Mouse (Mus musculus): Measurements from ENCODE around the gene Pla2g1b. TPM values are rescaled to one million over a fixed set of nuclear protein-coding genes. Genes with fewer than 3 reads are reported as not detected.

The Pla2g1b gene
- polyA plus RNA-seq, 1 experiment, result not detected

- Histone ChIP-seq H3K4me3 (no peak overlapping the region), H3K27me3 (ENCODE audit: control insufficient read depth, insufficient read depth, insufficient read length) (no peaks in the 10 kb centered on the region), H3ac (ENCODE audit: control insufficient read depth, insufficient read length) (no peak overlapping the region), H3K4me2 (ENCODE audit: low read depth) (no peak overlapping the region), H3K79me2 (ENCODE audit: control insufficient read depth, insufficient read depth) (no peaks in the 10 kb centered on the region), H3K36me3 (ENCODE audit: control insufficient read depth, insufficient read depth) (peaks cover 5% of the 10 kb centered on the region)
- no peak for TF ChIP-seq MAX (IDR thresholded peaks at IDR 0.05; ENCODE audit: low read depth)
- TF ChIP-seq POLR2A (IDR thresholded peaks at IDR 0.05; ENCODE audit: insufficient read length, low read depth), result no peak
- no peak for TF ChIP-seq MYOG (IDR thresholded peaks at IDR 0.05; ENCODE audit: control insufficient read depth in 1 of 3, insufficient read depth in 1 of 3, insufficient read length in 2 of 3, low read depth in 2 of 3)
- no peak for TF ChIP-seq SRF (IDR thresholded peaks at IDR 0.05; ENCODE audit: control insufficient read depth, insufficient read length, low read depth)
- no peak for TF ChIP-seq E2F4 (IDR thresholded peaks at IDR 0.05; ENCODE audit: insufficient read depth)
- no peak for TF ChIP-seq POLR2AphosphoS2 (IDR thresholded peaks at IDR 0.05; ENCODE audit: insufficient read length, low read depth)
Observed at GRCm38 (mm10) chr5:115476107-115476727, 10.2 kb downstream of the Pla2g1b start.

DNA sequence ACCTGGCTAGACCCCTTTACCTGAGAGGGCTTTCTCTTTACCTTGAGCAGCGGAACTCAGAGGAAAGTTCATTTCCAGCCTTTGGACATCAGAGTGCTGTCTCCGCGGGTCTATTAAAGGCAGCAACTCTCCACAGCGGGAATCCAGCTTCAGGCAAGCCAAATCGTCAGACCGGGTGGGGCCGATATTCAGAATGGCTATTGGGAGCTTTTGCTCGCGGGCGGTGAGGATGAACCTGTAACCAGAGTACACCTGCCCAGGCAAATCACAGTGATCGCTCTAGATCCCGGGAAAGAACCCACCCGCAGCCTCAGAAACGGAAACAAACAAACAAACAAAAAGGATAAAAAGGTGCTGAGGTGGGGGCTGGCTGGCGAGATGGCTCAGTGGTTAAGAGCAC lies 13.5 kb downstream of the Pla2g1b start:
- no peaks in the 10 kb centered on the region for H3K27me3 ChIP-seq (ENCODE audit: control insufficient read depth, insufficient read depth, insufficient read length)
- H3K4me2 ChIP-seq (ENCODE audit: low read depth), result no peak overlapping the region
- peaks cover 5% of the 10 kb centered on the region for H3K36me3 ChIP-seq (ENCODE audit: control insufficient read depth, insufficient read depth)
- H3K4me3 ChIP-seq, result no peak overlapping the region
- TF ChIP-seq REST (IDR thresholded peaks at IDR 0.05; ENCODE audit: insufficient read depth, insufficient read length) (no peak), MYOG (IDR thresholded peaks at IDR 0.05; ENCODE audit: control insufficient read depth in 1 of 3, insufficient read depth in 1 of 3, insufficient read length in 2 of 3, low read depth in 2 of 3) (no peak), POLR2AphosphoS2 (IDR thresholded peaks at IDR 0.05; ENCODE audit: insufficient read length, low read depth) (no peak), CEBPB (IDR thresholded peaks at IDR 0.05; ENCODE audit: insufficient read depth, poor library complexity, severe bottlenecking) (no peak), MYOD1 (IDR thresholded peaks at IDR 0.05; ENCODE audit: control insufficient read depth in 1 of 3, insufficient read length in 2 of 3, low read depth in 2 of 3) (no peak), TCF3 (IDR thresholded peaks at IDR 0.05; ENCODE audit: insufficient read length, low read depth) (no peak), MAX (IDR thresholded peaks at IDR 0.05; ENCODE audit: low read depth) (no peak), USF1 (IDR thresholded peaks at IDR 0.05; ENCODE audit: low read depth) (no peak), POLR2A (IDR thresholded peaks at IDR 0.05; ENCODE audit: insufficient read length, low read depth) (no peak), E2F4 (IDR thresholded peaks at IDR 0.05; ENCODE audit: insufficient read depth) (no peak), TCF12 (IDR thresholded peaks at IDR 0.05; ENCODE audit: insufficient read depth, poor library complexity, severe bottlenecking) (no peak), SRF (IDR thresholded peaks at IDR 0.05; ENCODE audit: control insufficient read depth, insufficient read length, low read depth) (no peak)
- no peaks in the 10 kb centered on the region for H3K79me2 ChIP-seq (ENCODE audit: control insufficient read depth, insufficient read depth)
- H3ac ChIP-seq (ENCODE audit: control insufficient read depth, insufficient read length), result no peak overlapping the region

DNA sequence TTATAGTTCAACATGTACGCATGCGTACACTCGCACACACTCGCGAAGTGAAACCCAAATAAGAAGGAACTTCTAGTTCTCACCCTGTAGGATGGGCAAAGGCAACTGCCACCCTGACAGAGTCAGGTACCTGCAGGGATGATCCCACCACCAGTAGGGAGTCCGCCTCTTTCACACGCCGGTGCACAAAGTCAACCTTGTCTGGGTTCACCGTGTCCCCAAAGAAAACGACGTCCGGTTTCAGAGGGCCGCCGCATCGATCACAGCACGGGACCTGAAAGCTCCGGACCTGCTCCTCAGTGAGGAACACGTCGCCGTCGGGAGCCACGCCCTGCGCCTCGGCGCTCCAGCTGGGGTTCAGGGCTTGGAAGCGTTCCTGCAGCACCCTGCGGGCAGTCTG lies 14.0 kb downstream of the Pla2g1b start:
- no peaks in the 10 kb centered on the region for H3K27me3 ChIP-seq (ENCODE audit: control insufficient read depth, insufficient read depth, insufficient read length)
- H3K4me2 ChIP-seq (ENCODE audit: low read depth), result no peak overlapping the region
- no peak for TF ChIP-seq POLR2A (IDR thresholded peaks at IDR 0.05; ENCODE audit: insufficient read length, low read depth)
- no peak for TF ChIP-seq MAX (IDR thresholded peaks at IDR 0.05; ENCODE audit: low read depth)
- TF ChIP-seq CEBPB (IDR thresholded peaks at IDR 0.05; ENCODE audit: insufficient read depth, poor library complexity, severe bottlenecking), result no peak
- no peak for TF ChIP-seq TCF12 (IDR thresholded peaks at IDR 0.05; ENCODE audit: insufficient read depth, poor library complexity, severe bottlenecking)
- no peak overlapping the region for H3K4me3 ChIP-seq
- H3ac ChIP-seq (ENCODE audit: control insufficient read depth, insufficient read length), result no peak overlapping the region
- peaks cover 5% of the 10 kb centered on the region for H3K36me3 ChIP-seq (ENCODE audit: control insufficient read depth, insufficient read depth)
- no peaks in the 10 kb centered on the region for H3K79me2 ChIP-seq (ENCODE audit: control insufficient read depth, insufficient read depth)

- TF ChIP-seq USF1 (IDR thresholded peaks at IDR 0.05; ENCODE audit: low read depth) (no peak), POLR2A (IDR thresholded peaks at IDR 0.05; ENCODE audit: insufficient read length, low read depth) (no peak), POLR2AphosphoS2 (IDR thresholded peaks at IDR 0.05; ENCODE audit: insufficient read length, low read depth) (no peak)
- Histone ChIP-seq H3K4me3 (no peak overlapping the region), H3ac (ENCODE audit: control insufficient read depth, insufficient read length) (no peak overlapping the region), H3K27me3 (ENCODE audit: control insufficient read depth, insufficient read depth, insufficient read length) (no peaks in the 10 kb centered on the region), H3K36me3 (ENCODE audit: control insufficient read depth, insufficient read depth) (peaks cover 5% of the 10 kb centered on the region), H3K79me2 (ENCODE audit: control insufficient read depth, insufficient read depth) (no peaks in the 10 kb centered on the region), H3K4me2 (ENCODE audit: low read depth) (no peak overlapping the region)
Observed at GRCm38 (mm10) chr5:115482390-115483265, 16.6 kb downstream of the Pla2g1b start.

GRCm38 (mm10) chr5:115483385-115483784 lies 17.3 kb downstream of the Pla2g1b start:
- H3K4me3 ChIP-seq, result peak overlapping the region; percentile 50
- no peaks in the 10 kb centered on the region for H3K36me3 ChIP-seq (ENCODE audit: control insufficient read depth, insufficient read depth)
- H3ac ChIP-seq (ENCODE audit: control insufficient read depth, insufficient read length), result peak overlapping the region; percentile 36
- H3K27me3 ChIP-seq (ENCODE audit: control insufficient read depth, insufficient read depth, insufficient read length), result no peaks in the 10 kb centered on the region
- TF ChIP-seq MYOG (IDR thresholded peaks at IDR 0.05; ENCODE audit: control insufficient read depth in 1 of 3, insufficient read depth in 1 of 3, insufficient read length in 2 of 3, low read depth in 2 of 3), result no peak
- no peak for TF ChIP-seq MYOD1 (IDR thresholded peaks at IDR 0.05; ENCODE audit: control insufficient read depth in 1 of 3, insufficient read length in 2 of 3, low read depth in 2 of 3)
- TF ChIP-seq REST (IDR thresholded peaks at IDR 0.05; ENCODE audit: insufficient read depth, insufficient read length), result no peak
- no peak for TF ChIP-seq USF1 (IDR thresholded peaks at IDR 0.05; ENCODE audit: low read depth)
- TF ChIP-seq SRF (IDR thresholded peaks at IDR 0.05; ENCODE audit: control insufficient read depth, insufficient read length, low read depth), result no peak
- no peak for TF ChIP-seq E2F4 (IDR thresholded peaks at IDR 0.05; ENCODE audit: insufficient read depth)
- TF ChIP-seq POLR2A (IDR thresholded peaks at IDR 0.05; ENCODE audit: insufficient read length, low read depth), result no peak
- TF ChIP-seq POLR2AphosphoS2 (IDR thresholded peaks at IDR 0.05; ENCODE audit: insufficient read length, low read depth), result no peak
- no peaks in the 10 kb centered on the region for H3K79me2 ChIP-seq (ENCODE audit: control insufficient read depth, insufficient read depth)
- H3K4me2 ChIP-seq (ENCODE audit: low read depth), result peak overlapping the region; percentile 96
